Mouse (Mus musculus): Measurements from ENCODE around the gene Serpinc1.

GRCm38 (mm10) chr1:160978071-160978735, at the start of gene Serpinc1:
- TF ChIP-seq CTCF (IDR thresholded peaks at IDR 0.05; ENCODE audit: extremely low read depth, insufficient read depth, low read length): no peak
- no peak for TF ChIP-seq POLR2A (IDR thresholded peaks at IDR 0.05; ENCODE audit: extremely low read depth, insufficient read depth, low read length)
